In genomic region chr7:126345557-126345956, GRCm38 (mm10) we compare ENCODE assay signal across 35 mouse cellular contexts. TPM values are rescaled to one million over a fixed set of nuclear protein-coding genes. Genes with fewer than 3 reads are reported as not detected.
DNase-seq lines count a peak whose midpoint lies in the region; ATAC-seq lines count a peak whose summit lies in the region.
"Had no signal": no experiment of that assay in that cellular context is flagged by ENCODE, and none has a peak within 500 bp of the region (broad histone marks: within the 10 kb centered on the region; RNA-seq: fewer than 3 reads in every experiment).

No protein-coding gene starts in this region.

- H3K9me3 ChIP-seq in forebrain, embryonic 11.5 days (ENCODE audit: control insufficient read depth, low read length): no peaks in the 10 kb centered on the region
- no peaks in the 10 kb centered on the region for H3K9me3 ChIP-seq in forebrain, embryonic 14.5 days (replicated peaks; ENCODE audit: control insufficient read depth, low read length)
- H3K9me3 ChIP-seq: embryonic facial prominence, embryonic 13.5 days; forebrain, embryonic 13.5 days; heart, embryonic 13.5 days; limb, embryonic 12.5 days; megakaryocyte, embryonic 14.5 days; neural tube, embryonic 15.5 days had no signal

- WGBS in forebrain, embryonic 11.5 days: 78% methylated on average over 3 of the region's 3 CpGs
- WGBS in forebrain, embryonic 14.5 days: 66% methylated on average over 3 of the region's 3 CpGs

- DNase-seq in forebrain, embryonic 11.5 days (ENCODE audit: low spot score): peak; percentile 25
- no peak for DNase-seq in forebrain, embryonic 14.5 days (ENCODE audit: low spot score)
- peak; percentile 22 for DNase-seq in urinary bladder, postnatal 14 days (ENCODE audit: low spot score)
- DNase-seq in urinary bladder, postnatal 25 days (ENCODE audit: low spot score): no peak
- peak; percentile 31 for DNase-seq in fat pad, adult 2 months (ENCODE audit: extremely low read depth, low read depth, low spot score)
- DNase-seq in gastrocnemius, postnatal 4 days (ENCODE audit: low spot score in 2 of 2): no peak
- no peak for DNase-seq in layer of hippocampus, postnatal 36 days
- DNase-seq in heart, adult 8-10 months (ENCODE audit: low spot score): no peak
- DNase-seq: adrenal gland, postnatal 14 days; cerebellum, adult 11 months; cerebellum, adult 9-10 months; cerebellum, postnatal 36 days; gastrocnemius, postnatal 14 days; heart, adult 18-20 months; heart, postnatal 10 days; kidney, adult 11 months; kidney, postnatal 25 days; lung, adult 2 months; lung, postnatal 4 days; midbrain, embryonic 14.5 days; retina, postnatal 1 day; right cerebral cortex, postnatal 25 days; thymus, adult 2 months; thymus, postnatal 36 days had no signal

- H3K4me1 ChIP-seq in forebrain, embryonic 11.5 days (replicated peaks; ENCODE audit: control insufficient read depth, insufficient read depth, low read length): no peaks in the 10 kb centered on the region
- no peaks in the 10 kb centered on the region for H3K4me1 ChIP-seq in forebrain, embryonic 14.5 days (ENCODE audit: control insufficient read depth, insufficient read depth, low read length)
- H3K4me1 ChIP-seq: forebrain, embryonic 13.5 days; neural tube, embryonic 15.5 days had no signal

- H3K27me3 ChIP-seq in forebrain, embryonic 11.5 days (ENCODE audit: control insufficient read depth, insufficient read depth, low read length): no peaks in the 10 kb centered on the region
- H3K27me3 ChIP-seq in forebrain, embryonic 14.5 days (replicated peaks; ENCODE audit: control insufficient read depth, insufficient read depth, low read length): no peaks in the 10 kb centered on the region
- H3K27me3 ChIP-seq: forebrain, embryonic 13.5 days; limb, embryonic 12.5 days; megakaryocyte, embryonic 14.5 days; neural tube, embryonic 15.5 days had no signal

- H3K4me2 ChIP-seq in forebrain, embryonic 11.5 days (ENCODE audit: low read depth, low read length, severe bottlenecking): no peak overlapping the region
- H3K4me2 ChIP-seq in forebrain, embryonic 14.5 days (ENCODE audit: low read length): no peak overlapping the region
- H3K4me2 ChIP-seq: embryonic facial prominence, embryonic 13.5 days; forebrain, embryonic 13.5 days; heart, embryonic 13.5 days; hindbrain, embryonic 14.5 days; limb, embryonic 12.5 days; liver, embryonic 11.5 days; neural tube, embryonic 15.5 days had no signal

- ATAC-seq in forebrain, embryonic 11.5 days (replicated peaks; ENCODE audit: low FRiP score): no peak
- ATAC-seq in forebrain, embryonic 14.5 days: no peak
- ATAC-seq: forebrain, embryonic 13.5 days; inflammation-experienced regulatory T-cells, adult 6 months had no signal

- no peak overlapping the region for H3K27ac ChIP-seq in forebrain, embryonic 11.5 days (ENCODE audit: low read depth, low read length)
- H3K27ac ChIP-seq in forebrain, embryonic 14.5 days (ENCODE audit: low read depth, low read length): no peak overlapping the region
- H3K27ac ChIP-seq: embryonic facial prominence, embryonic 13.5 days; forebrain, embryonic 13.5 days; heart, embryonic 13.5 days; hindbrain, embryonic 14.5 days; left cerebral cortex, adult 2 months; limb, embryonic 12.5 days; neural tube, embryonic 15.5 days had no signal

- no peaks in the 10 kb centered on the region for H3K36me3 ChIP-seq in forebrain, embryonic 11.5 days (ENCODE audit: control insufficient read depth, insufficient read depth, low read length)
- no peaks in the 10 kb centered on the region for H3K36me3 ChIP-seq in forebrain, embryonic 14.5 days (ENCODE audit: control insufficient read depth, insufficient read depth, low read length)
- H3K36me3 ChIP-seq: embryonic facial prominence, embryonic 13.5 days; heart, embryonic 13.5 days; limb, embryonic 12.5 days; neural tube, embryonic 15.5 days had no signal

- no peak overlapping the region for H3K9ac ChIP-seq in forebrain, embryonic 11.5 days (ENCODE audit: low read length)
- H3K9ac ChIP-seq in forebrain, embryonic 14.5 days (ENCODE audit: low read length): no peak overlapping the region
- H3K9ac ChIP-seq: embryonic facial prominence, embryonic 13.5 days; forebrain, embryonic 13.5 days; heart, embryonic 13.5 days; hindbrain, embryonic 14.5 days; limb, embryonic 12.5 days; neural tube, embryonic 15.5 days had no signal

- no peak overlapping the region for H3K4me3 ChIP-seq in forebrain, embryonic 11.5 days (ENCODE audit: low read depth, low read length)
- no peak overlapping the region for H3K4me3 ChIP-seq in forebrain, embryonic 14.5 days (ENCODE audit: low read depth, low read length)
- H3K4me3 ChIP-seq: embryonic facial prominence, embryonic 13.5 days; erythroblast, embryonic 14.5 days; forebrain, embryonic 13.5 days; heart, embryonic 13.5 days; left cerebral cortex, adult 2 months; limb, embryonic 12.5 days; megakaryocyte, embryonic 14.5 days; neural tube, embryonic 15.5 days had no signal

RNA-seq across cellular contexts. Expression of gene Lat, which starts 23.8 kb away (rescaled TPM):
- 2.2 and 2.5 TPM in 2 replicates for polyA plus RNA-seq in forebrain, embryonic 11.5 days (2014; fragmentation: Nextera tagmentation; extraction: Ambion mirVana)
- polyA plus RNA-seq in forebrain, embryonic 14.5 days (2014; fragmentation: Nextera tagmentation; extraction: Ambion mirVana): 0.50 and 0.91 TPM in 2 replicates
- total RNA-seq in gastrocnemius, postnatal 4 days (2021): 1 to 10 TPM; 1.3 to 1.9 TPM
- total RNA-seq in layer of hippocampus, postnatal 36 days (2021): 1 to 10 TPM; 1.5 to 1.6 TPM
- under 1 TPM in 3 of 4 experiments, not detected in 1; 0.25 to 0.38 (median 0.35) TPM for total RNA-seq in heart, adult 8-10 months (2022)

RNA-seq across cellular contexts. Expression of gene Spns1, which starts 31.7 kb away (rescaled TPM):
- 52.4 and 53.9 TPM in 2 replicates for polyA plus RNA-seq in forebrain, embryonic 11.5 days (2014; fragmentation: Nextera tagmentation; extraction: Ambion mirVana)
- polyA plus RNA-seq in forebrain, embryonic 14.5 days (2014; fragmentation: Nextera tagmentation; extraction: Ambion mirVana): 48.4 and 53.8 TPM in 2 replicates
- total RNA-seq in gastrocnemius, postnatal 4 days (2021): 10 to 100 TPM; 31.6 to 33.9 TPM
- 10 to 100 TPM; 80.8 to 94.4 TPM for total RNA-seq in layer of hippocampus, postnatal 36 days (2021)
- total RNA-seq in heart, adult 8-10 months (2022): 10 to 100 TPM; 21.2 to 28.0 (median 23.9) TPM

RNA-seq across cellular contexts. Expression of gene Nfatc2ip, which starts 51.0 kb away (rescaled TPM):
- 3.6 and 4.5 TPM in 2 replicates for polyA plus RNA-seq in forebrain, embryonic 11.5 days (2014; fragmentation: Nextera tagmentation; extraction: Ambion mirVana)
- polyA plus RNA-seq in forebrain, embryonic 14.5 days (2014; fragmentation: Nextera tagmentation; extraction: Ambion mirVana): 3.7 and 4.1 TPM in 2 replicates
- total RNA-seq in gastrocnemius, postnatal 4 days (2021): 1 to 10 TPM; 3.2 to 4.1 TPM
- total RNA-seq in layer of hippocampus, postnatal 36 days (2021): 1 to 10 TPM; 6.3 to 6.6 TPM
- total RNA-seq in heart, adult 8-10 months (2022): 1 to 10 TPM; 3.1 to 6.2 (median 3.9) TPM

Comparison
In these comparisons a context has a peak if more than half of its experiments do, and no peak if none do; other contexts are left out.
1. DNase-seq: peak in forebrain, embryonic 11.5 days (single experiment), urinary bladder, postnatal 14 days (single experiment) and fat pad, adult 2 months (single experiment); none in forebrain, embryonic 14.5 days (single experiment), urinary bladder, postnatal 25 days (single experiment), gastrocnemius, postnatal 4 days (0 of 2), layer of hippocampus, postnatal 36 days (0 of 2) and heart, adult 8-10 months (single experiment).